In genomic region chr1:87578965-87579364, GRCm38 (mm10) we compare ENCODE assay signal across 22 mouse cellular contexts. TPM values are rescaled to one million over a fixed set of nuclear protein-coding genes. Genes with fewer than 3 reads are reported as not detected.
DNase-seq lines count a peak whose midpoint lies in the region; ATAC-seq and TF ChIP-seq lines count a peak whose summit lies in the region.
"Had no signal": no experiment of that assay in that cellular context is flagged by ENCODE, and none has a peak within 500 bp of the region (broad histone marks: within the 10 kb centered on the region; RNA-seq: fewer than 3 reads in every experiment).

No protein-coding gene starts in this region.

- peak; percentile 12; the same call in 1 of the 2 replicates for TF ChIP-seq CTCF in intestine, postnatal 0 days (IDR thresholded peaks at IDR 0.05; ENCODE audit: low read depth)
- no peak for TF ChIP-seq CTCF in small intestine, adult 2 months (IDR thresholded peaks at IDR 0.05; ENCODE audit: extremely low read depth, insufficient read length, insufficient replicate concordance, low read depth, low read length)

- 65% methylated on average over 6 of the region's 6 CpGs for WGBS in intestine, embryonic 15.5 days
- WGBS in intestine, postnatal 0 days = 32% methylated on average over 6 of the region's 6 CpGs
- WGBS in small intestine, adult 2 months = 27% methylated on average over 6 of the region's 6 CpGs
- WGBS in heart, embryonic 10.5 days = 90% methylated on average over 6 of the region's 6 CpGs

- DNase-seq in heart, embryonic 10.5 days (ENCODE audit: low spot score) = no peak
- DNase-seq in urinary bladder, adult 2 months (ENCODE audit: low spot score) = no peak
- no peak for DNase-seq in thymus, postnatal 4 days
- DNase-seq: adrenal gland, adult 2 months; adrenal gland, postnatal 10 days; adrenal gland, postnatal 25 days; cerebellum, adult 11 months; cerebellum, adult 18-20 months; cerebellum, adult 8-10 months; cerebellum, adult 9-11 months; cerebellum, postnatal 14 days; cerebellum, postnatal 36 days; embryo, embryonic 11 days had no signal

- H3K36me3 ChIP-seq in intestine, embryonic 15.5 days = no peaks in the 10 kb centered on the region
- H3K36me3 ChIP-seq in intestine, postnatal 0 days (ENCODE audit: control insufficient read depth, insufficient read depth) = no peaks in the 10 kb centered on the region
- no peaks in the 10 kb centered on the region for H3K36me3 ChIP-seq in small intestine, adult 2 months (ENCODE audit: control insufficient read depth, insufficient read depth, low read length)
- no peaks in the 10 kb centered on the region for H3K36me3 ChIP-seq in heart, embryonic 10.5 days
- H3K36me3 ChIP-seq: embryonic facial prominence, embryonic 13.5 days; embryonic facial prominence, embryonic 15.5 days; forebrain, embryonic 10.5 days; forebrain, embryonic 12.5 days had no signal

- H3K27me3 ChIP-seq in intestine, embryonic 15.5 days (replicated peaks) = no peaks in the 10 kb centered on the region; the same call in 1 of the 2 replicates
- no peaks in the 10 kb centered on the region for H3K27me3 ChIP-seq in intestine, postnatal 0 days (replicated peaks; ENCODE audit: control insufficient read depth, insufficient read depth, low read length)
- no peaks in the 10 kb centered on the region for H3K27me3 ChIP-seq in small intestine, adult 2 months (ENCODE audit: control insufficient read depth, insufficient read depth, low read length)
- no peaks in the 10 kb centered on the region for H3K27me3 ChIP-seq in heart, embryonic 10.5 days (ENCODE audit: insufficient read depth, poor library complexity, severe bottlenecking)
- H3K27me3 ChIP-seq: embryonic facial prominence, embryonic 15.5 days; forebrain, embryonic 12.5 days had no signal

- 0 out of 2 replicates have a peak overlapping the region, but pooled peaks have one; percentile 9 for H3K4me2 ChIP-seq in intestine, embryonic 15.5 days (replicated peaks)
- no peak overlapping the region for H3K4me2 ChIP-seq in intestine, postnatal 0 days (replicated peaks; ENCODE audit: low read depth)
- H3K4me2 ChIP-seq: embryonic facial prominence, embryonic 13.5 days; embryonic facial prominence, embryonic 15.5 days; forebrain, embryonic 12.5 days had no signal

- no peak overlapping the region for H3K4me3 ChIP-seq in intestine, embryonic 15.5 days (replicated peaks)
- H3K4me3 ChIP-seq in intestine, postnatal 0 days (ENCODE audit: low read depth, low read length) = no peak overlapping the region
- H3K4me3 ChIP-seq in small intestine, adult 2 months (ENCODE audit: low read depth, low read length) = no peak overlapping the region
- H3K4me3 ChIP-seq in heart, embryonic 10.5 days = no peak overlapping the region
- H3K4me3 ChIP-seq: embryonic facial prominence, embryonic 13.5 days; embryonic facial prominence, embryonic 15.5 days; erythroblast, embryonic 14.5 days; forebrain, embryonic 10.5 days; forebrain, embryonic 12.5 days had no signal

- peak; percentile 79 for ATAC-seq in intestine, embryonic 15.5 days
- peak; percentile 87 for ATAC-seq in intestine, postnatal 0 days
- ATAC-seq: forebrain, embryonic 14.5 days had no signal

- H3K9me3 ChIP-seq in intestine, embryonic 15.5 days = no peaks in the 10 kb centered on the region
- H3K9me3 ChIP-seq in intestine, postnatal 0 days (ENCODE audit: control insufficient read depth) = no peaks in the 10 kb centered on the region
- no peaks in the 10 kb centered on the region for H3K9me3 ChIP-seq in heart, embryonic 10.5 days
- H3K9me3 ChIP-seq: embryonic facial prominence, embryonic 13.5 days; embryonic facial prominence, embryonic 15.5 days; forebrain, embryonic 10.5 days; forebrain, embryonic 12.5 days had no signal

- no peak for TF ChIP-seq POLR2A in small intestine, adult 2 months (IDR thresholded peaks at IDR 0.05; ENCODE audit: low read depth, low read length)

- no peak overlapping the region for H3K9ac ChIP-seq in intestine, embryonic 15.5 days
- H3K9ac ChIP-seq in intestine, postnatal 0 days (ENCODE audit: low read depth, low read length) = no peak overlapping the region
- H3K9ac ChIP-seq: embryonic facial prominence, embryonic 13.5 days; embryonic facial prominence, embryonic 15.5 days; forebrain, embryonic 12.5 days had no signal

- peak overlapping the region; percentile 63; the same call in 1 of the 2 replicates for H3K27ac ChIP-seq in intestine, embryonic 15.5 days
- peak overlapping the region; percentile 51 for H3K27ac ChIP-seq in intestine, postnatal 0 days (ENCODE audit: low read depth, low read length)
- H3K27ac ChIP-seq in small intestine, adult 2 months (ENCODE audit: insufficient read depth, low read depth, low read length) = peak overlapping the region; percentile 72
- no peak overlapping the region for H3K27ac ChIP-seq in heart, embryonic 10.5 days
- H3K27ac ChIP-seq: embryonic facial prominence, embryonic 13.5 days; embryonic facial prominence, embryonic 15.5 days; forebrain, embryonic 10.5 days; forebrain, embryonic 12.5 days had no signal

- peaks cover 11% of the 10 kb centered on the region; the same call in 1 of the 2 replicates for H3K4me1 ChIP-seq in intestine, embryonic 15.5 days (replicated peaks)
- peaks cover 4% of the 10 kb centered on the region; the same call in 1 of the 2 replicates for H3K4me1 ChIP-seq in intestine, postnatal 0 days (replicated peaks; ENCODE audit: control insufficient read depth, insufficient read depth, low read length)
- peaks cover 10% of the 10 kb centered on the region; the same call in 1 of the 2 replicates for H3K4me1 ChIP-seq in small intestine, adult 2 months (ENCODE audit: control insufficient read depth, insufficient read depth, insufficient read length, low read length)
- H3K4me1 ChIP-seq in heart, embryonic 10.5 days = peaks cover 16% of the 10 kb centered on the region; the same call in 1 of the 2 replicates
- H3K4me1 ChIP-seq: embryonic facial prominence, embryonic 13.5 days; embryonic facial prominence, embryonic 15.5 days had no signal

RNA-seq across cellular contexts. Expression of gene Ngef, which starts 5.3 kb away (rescaled TPM):
- polyA plus RNA-seq in intestine, embryonic 15.5 days (2015; fragmentation: Nextera tagmentation; extraction: Ambion mirVana) = 17.9 and 19.6 TPM in 2 replicates
- 13.3 and 14.0 TPM in 2 replicates for polyA plus RNA-seq in intestine, postnatal 0 days (2015; fragmentation: Nextera tagmentation; extraction: Ambion mirVana)
- polyA plus RNA-seq in small intestine, adult 2 months (2012; rRNA removed) = 8.1 and 24.1 TPM in 2 replicates
- 0.20 and 0.88 TPM in 2 replicates for polyA plus RNA-seq in heart, embryonic 10.5 days (2016; fragmentation: Nextera tagmentation; extraction: Ambion mirVana)
- 5.6 and 6.3 TPM in 2 replicates for polyA plus RNA-seq in urinary bladder, adult 2 months (2012; rRNA removed)
- polyA plus RNA-seq: erythroblast, embryonic 14.5 days had no signal

RNA-seq across cellular contexts. Expression of gene Inpp5d, which starts 41.1 kb away (rescaled TPM):
- polyA plus RNA-seq in intestine, embryonic 15.5 days (2015; fragmentation: Nextera tagmentation; extraction: Ambion mirVana) = 4.0 and 4.3 TPM in 2 replicates
- 2.5 and 3.1 TPM in 2 replicates for polyA plus RNA-seq in intestine, postnatal 0 days (2015; fragmentation: Nextera tagmentation; extraction: Ambion mirVana)
- 24.6 and 36.0 TPM in 2 replicates for polyA plus RNA-seq in small intestine, adult 2 months (2012; rRNA removed)
- polyA plus RNA-seq in heart, embryonic 10.5 days (2016; fragmentation: Nextera tagmentation; extraction: Ambion mirVana) = 5.1 and 6.0 TPM in 2 replicates
- polyA plus RNA-seq in urinary bladder, adult 2 months (2012; rRNA removed) = 8.5 and 12.4 TPM in 2 replicates
